Mouse (Mus musculus) layer of hippocampus, postnatal 36 days (tissue): ENCODE results near the gene Maml3. TPM values are rescaled to one million over a fixed set of nuclear protein-coding genes. Genes with fewer than 3 reads are reported as not detected.

Experiments
- DNase-seq, 2 experiments: peaks; one replicate each; pipeline ENCODE4 v3.0.0; 2022
- total RNA-seq, 2 experiments: library from RNA; stranded (reverse); gene quantifications; 2 replicates each; pipeline ENCODE4 v1.2.3; 2021

Maml3 gene
- total RNA-seq, 2 experiments from 2014 or later: 8.3 to 9.8 TPM

- no peak for DNase-seq
These were observed 14.5 kb downstream of the Maml3 start for GRCm38 (mm10) chr3:52090230-52090873.

- DNase-seq: peak; percentile 77 to 80
These were observed 16.2 kb downstream of the Maml3 start for GRCm38 (mm10) chr3:52088458-52089341.

- DNase-seq: no peak
These were observed 17.1 kb downstream of the Maml3 start for GRCm38 (mm10) chr3:52087636-52088280.

DNA sequence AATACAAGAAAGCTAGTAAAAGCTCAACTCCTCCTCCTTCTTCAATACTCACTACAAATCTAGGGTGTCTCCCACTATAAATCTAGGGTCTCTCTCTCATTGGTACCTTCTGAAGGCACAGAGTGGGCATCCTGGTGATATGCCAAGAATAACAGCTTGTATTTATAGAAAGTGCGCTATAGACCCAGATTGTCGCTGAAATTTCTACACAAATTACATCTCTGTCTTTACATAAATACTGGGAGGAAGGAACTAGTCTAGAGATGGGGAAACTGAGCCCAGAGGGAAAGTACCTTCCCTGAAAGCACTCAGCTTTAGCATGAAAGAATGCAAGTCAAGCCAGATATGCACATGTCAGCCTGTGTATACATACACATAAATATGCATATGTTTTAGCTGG, 26.1 kb downstream of the Maml3 start:
- DNase-seq: no peak

- DNase-seq: no peak
These were observed 30.9 kb downstream of the Maml3 start for GRCm38 (mm10) chr3:52073959-52074358.

DNA sequence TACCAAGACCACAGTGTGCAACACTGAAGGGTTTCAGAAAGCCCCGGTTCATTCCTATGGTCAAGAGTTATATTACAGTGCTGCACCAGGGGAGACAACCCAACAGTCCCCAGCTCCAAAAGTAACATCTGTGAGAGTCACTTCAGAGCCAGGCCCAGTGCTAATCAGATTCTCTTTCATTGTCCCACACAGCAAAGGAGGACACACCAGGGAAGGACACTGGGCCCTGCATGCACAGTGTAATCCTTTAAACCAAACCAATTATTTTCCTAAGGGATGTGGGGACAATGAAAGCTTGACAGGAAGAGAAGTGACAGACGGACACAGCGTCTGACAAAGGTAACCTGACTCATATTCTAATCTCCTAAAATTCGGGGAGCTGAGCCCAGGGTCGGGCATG, 32.9 kb downstream of the Maml3 start:
- no peak for DNase-seq

GRCm38 (mm10) chr3:52070163-52070478, 34.8 kb downstream of the Maml3 start:
- no peak for DNase-seq

- DNase-seq: peak; percentile 40 to 50
These were observed 35.3 kb downstream of the Maml3 start for GRCm38 (mm10) chr3:52069304-52070162.

DNA sequence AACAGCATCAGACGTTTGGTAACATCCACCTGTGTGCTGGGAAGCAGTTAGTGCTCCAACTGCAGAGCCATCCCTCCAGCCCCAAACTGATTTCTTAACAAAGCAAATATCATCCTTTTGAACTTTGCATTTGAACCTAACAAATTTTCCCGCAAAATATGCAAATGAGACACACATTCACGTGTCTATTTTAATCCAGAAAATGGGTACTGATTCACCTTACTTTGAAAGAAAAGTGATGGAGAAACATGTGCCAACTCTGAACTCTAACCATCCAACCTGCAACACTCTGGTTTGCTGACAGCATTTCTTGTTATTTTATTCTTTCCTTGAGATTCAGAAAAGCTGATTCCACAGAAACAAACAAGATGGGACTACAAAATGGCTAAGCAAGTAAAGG, 36.0 kb downstream of the Maml3 start:
- no peak for DNase-seq

DNA sequence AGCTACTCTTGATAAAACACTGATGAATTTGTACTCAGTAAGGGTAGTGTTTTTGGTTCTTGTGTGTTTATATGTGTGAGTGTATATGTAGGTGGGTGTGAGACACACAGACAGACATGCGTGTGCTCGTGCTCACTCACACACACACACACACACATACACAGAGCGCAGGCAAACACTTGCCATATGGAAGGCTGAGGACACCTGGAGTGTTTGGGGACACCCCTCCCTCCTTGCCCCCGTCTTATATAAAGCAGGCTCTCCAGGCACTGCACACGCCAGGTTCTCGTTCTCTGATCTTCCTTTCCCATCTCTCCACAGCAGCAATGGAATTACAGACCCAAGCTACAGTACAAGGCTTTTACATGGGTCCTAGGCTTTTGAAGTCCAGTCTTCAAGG, 37.7 kb downstream of the Maml3 start:
- no peak for DNase-seq

GRCm38 (mm10) chr3:52066142-52066541, 38.7 kb downstream of the Maml3 start:
- DNase-seq: no peak

- no peak for DNase-seq
These were observed 41.6 kb downstream of the Maml3 start for GRCm38 (mm10) chr3:52063261-52063655.

DNA sequence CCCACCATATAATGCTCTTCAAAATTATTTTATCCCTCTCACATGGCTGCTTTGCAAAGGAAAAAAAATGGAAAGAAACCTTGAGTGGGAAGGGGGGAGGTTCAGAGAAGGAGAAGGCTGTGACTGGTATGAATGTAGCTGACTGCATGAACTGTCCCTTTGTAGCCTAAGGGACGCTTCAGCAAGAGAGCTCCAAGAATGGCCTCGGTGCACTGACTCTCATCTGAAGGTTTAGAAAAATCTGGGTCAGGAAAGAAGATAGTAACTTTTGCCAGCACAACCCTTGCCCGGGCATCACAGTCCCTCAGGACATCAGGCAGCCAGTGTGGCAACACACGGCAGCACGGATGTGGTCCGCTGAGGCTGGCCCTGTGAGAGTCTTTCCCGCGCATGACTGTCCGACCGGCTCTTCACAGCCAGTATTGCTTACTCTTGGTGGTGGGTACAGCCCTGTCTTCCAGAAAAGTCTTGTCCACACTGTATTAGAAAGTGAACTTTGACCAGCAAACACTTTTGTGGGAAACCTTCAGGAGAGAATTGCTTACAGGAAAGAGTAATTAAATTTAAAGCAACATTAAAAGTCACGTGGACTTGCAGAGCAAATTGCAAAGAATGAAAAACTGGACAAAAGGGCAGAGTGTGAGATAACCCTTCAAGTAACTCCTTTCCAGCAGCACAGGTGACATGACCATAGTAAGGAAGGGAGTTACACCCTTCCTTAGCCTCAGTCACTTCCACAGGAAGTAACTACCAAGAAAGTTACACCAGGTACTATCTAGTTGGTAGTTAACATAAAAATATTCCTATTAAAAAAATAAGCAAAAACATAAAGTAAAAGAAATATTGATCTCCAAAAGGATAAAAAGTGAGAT, 42.3 kb downstream of the Maml3 start:
- no peak for DNase-seq

DNA sequence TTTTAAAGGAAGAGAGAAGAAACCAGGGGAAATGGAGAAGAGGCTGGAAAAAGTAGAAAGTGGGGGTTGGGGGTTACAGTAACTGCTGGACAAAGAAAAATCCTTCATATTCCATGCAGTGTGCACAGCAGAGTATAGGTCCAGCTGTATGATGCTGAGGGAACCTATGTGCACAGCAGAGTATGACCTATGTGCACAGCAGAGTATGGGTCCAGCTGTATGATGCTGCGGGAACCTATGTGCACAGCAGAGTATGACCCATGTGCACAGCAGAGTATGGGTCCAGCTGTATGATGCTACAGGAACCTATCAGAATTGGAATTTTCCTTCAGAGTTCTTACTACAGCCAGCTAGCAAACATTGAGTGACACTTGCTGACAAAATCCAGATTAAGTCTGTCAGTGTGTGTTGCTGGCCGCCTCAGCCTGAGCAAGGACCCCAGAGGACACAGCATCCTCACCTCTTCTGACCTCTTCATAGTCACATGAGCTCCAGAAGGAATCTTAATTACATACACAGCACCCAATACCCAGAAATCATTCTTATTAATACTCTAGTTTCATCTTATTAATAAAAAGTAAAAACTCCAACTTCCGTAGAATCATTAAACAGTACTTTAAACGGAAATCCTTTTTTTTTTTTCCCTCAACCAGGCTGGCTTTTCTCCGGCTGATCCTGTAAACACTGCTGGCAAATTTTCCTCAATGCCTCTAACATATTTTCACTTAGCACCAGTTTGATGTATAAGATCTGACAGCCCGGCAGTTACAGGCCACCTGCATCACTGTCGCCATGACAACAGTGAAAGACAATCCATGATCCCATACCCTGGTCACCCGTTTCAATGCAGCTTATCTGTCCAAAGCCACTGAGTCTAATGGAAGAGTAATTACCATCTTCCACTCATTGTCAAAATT, 43.1 kb downstream of the Maml3 start:
- no peak for DNase-seq

DNA sequence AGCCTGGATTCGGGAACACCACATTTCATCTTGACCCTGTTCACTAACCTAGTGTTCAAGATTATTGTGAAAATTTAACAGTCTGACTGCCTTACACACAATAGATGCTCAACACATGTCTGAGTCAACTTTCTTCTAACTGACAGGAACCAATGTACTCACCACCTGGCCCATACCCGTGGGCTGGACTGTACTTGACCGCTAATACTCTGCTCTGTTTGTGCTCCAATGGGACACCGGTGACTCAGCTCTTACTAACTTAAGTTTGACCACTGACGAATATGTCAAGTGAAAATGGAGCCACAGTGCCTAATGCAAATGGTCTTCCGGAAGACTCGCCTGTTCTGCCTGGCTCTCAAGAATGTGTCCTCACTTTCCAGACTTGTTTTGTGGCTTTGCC, 44.0 kb downstream of the Maml3 start:
- no peak for DNase-seq

GRCm38 (mm10) chr3:52051801-52052200, 53.1 kb downstream of the Maml3 start:
- DNase-seq: no peak

GRCm38 (mm10) chr3:52048082-52048481, 56.8 kb downstream of the Maml3 start:
- DNase-seq: no peak

DNA sequence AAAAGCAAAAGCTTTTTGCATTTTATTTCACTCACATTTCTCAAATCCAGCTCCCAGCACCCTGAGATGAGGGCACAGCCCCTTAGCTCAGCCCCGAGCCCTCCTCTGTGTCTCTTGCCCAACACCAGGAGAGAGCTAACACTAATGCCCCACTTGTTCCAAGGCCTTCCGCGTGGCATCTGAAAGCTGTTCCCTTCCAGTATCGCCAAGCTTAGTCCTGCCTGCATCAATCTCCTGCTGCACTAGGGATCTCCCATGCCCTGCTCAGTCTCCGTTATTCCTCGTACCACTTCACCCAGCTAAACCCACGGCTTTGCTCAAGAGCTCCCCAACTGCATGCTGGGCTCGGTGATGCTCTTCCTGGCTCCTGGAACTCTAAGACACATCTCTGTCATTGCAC, 57.3 kb downstream of the Maml3 start:
- no peak for DNase-seq

GRCm38 (mm10) chr3:52046895-52047372, 57.9 kb downstream of the Maml3 start:
- peak; percentile 77 to 83 for DNase-seq

DNA sequence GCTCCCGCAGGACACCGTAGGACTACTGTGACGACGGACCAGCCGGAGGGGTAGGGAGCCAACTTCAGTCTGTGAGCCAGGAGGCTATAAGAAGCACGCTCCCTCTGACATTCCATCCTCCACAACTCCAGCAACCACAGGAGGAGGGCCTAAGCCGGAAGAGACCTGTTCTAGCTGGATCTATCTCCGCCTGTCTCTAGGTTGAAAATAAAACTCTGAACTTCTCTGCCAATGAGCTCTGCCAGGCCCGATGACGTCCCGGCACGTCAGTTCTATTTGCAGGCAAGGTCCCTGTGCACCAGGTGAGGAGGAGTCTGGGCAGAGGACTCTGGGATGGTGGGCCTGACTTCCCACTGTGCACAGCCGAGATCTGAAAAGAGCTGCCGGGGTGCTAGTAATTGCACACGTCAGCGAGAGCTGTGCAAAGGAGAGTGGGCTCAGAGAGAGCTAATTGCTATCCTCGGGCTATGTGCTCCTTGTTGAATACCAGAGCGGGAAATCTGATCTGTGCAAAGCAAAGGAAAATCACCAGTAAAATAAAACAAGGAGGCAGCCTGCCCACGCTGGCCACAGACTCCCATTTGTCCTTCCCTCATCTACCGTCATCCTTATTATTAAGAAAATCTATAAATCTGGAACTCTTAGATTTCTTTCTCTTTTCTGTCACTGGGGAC, 58.7 kb downstream of the Maml3 start:
- peak; percentile 59 to 63 for DNase-seq
